Mouse (Mus musculus): ENCODE measurements around the gene Kcng4. TPM values are rescaled to one million over a fixed set of nuclear protein-coding genes. Genes with fewer than 3 reads are reported as not detected.

Gene Kcng4
- total RNA-seq, 2 experiments from 2014 or later, result not detected

Other genes starting within 250 kb of the Kcng4 start
- gene Mlycd, start 240.8 kb downstream of the Kcng4 start, total RNA-seq (2015; ENCODE audit: low replicate concordance), result 2.7 TPM in 1 of 2 replicates, not detected in the other
- 1.3 and 1.8 TPM in 2 replicates for gene Mlycd, start 240.8 kb downstream of the Kcng4 start, total RNA-seq (2017; ENCODE audit: low replicate concordance)
- gene Osgin1, start 201.6 kb downstream of the Kcng4 start, total RNA-seq (2015; ENCODE audit: low replicate concordance), result 1.7 TPM in 2 replicates
- 0.70 and 0.94 TPM in 2 replicates for gene Osgin1, start 201.6 kb downstream of the Kcng4 start, total RNA-seq (2017; ENCODE audit: low replicate concordance)
- gene Necab2, start 189.0 kb downstream of the Kcng4 start, total RNA-seq (2015; ENCODE audit: low replicate concordance), result not detected in 2 replicates
- not detected in 2 replicates for gene Necab2, start 189.0 kb downstream of the Kcng4 start, total RNA-seq (2017; ENCODE audit: low replicate concordance)
- gene Slc38a8, start 134.0 kb downstream of the Kcng4 start, total RNA-seq (2015; ENCODE audit: low replicate concordance), result not detected in 2 replicates
- not detected in 2 replicates for gene Slc38a8, start 134.0 kb downstream of the Kcng4 start, total RNA-seq (2017; ENCODE audit: low replicate concordance)
- gene Mbtps1, start 76.9 kb downstream of the Kcng4 start, total RNA-seq (2015; ENCODE audit: low replicate concordance), result 36.1 and 41.0 TPM in 2 replicates
- 43.0 and 68.2 TPM in 2 replicates for gene Mbtps1, start 76.9 kb downstream of the Kcng4 start, total RNA-seq (2017; ENCODE audit: low replicate concordance)
- gene Hsdl1, start 60.5 kb downstream of the Kcng4 start, total RNA-seq (2015; ENCODE audit: low replicate concordance), result 2.3 and 7.9 TPM in 2 replicates
- gene Hsdl1, start 60.5 kb downstream of the Kcng4 start, total RNA-seq (2017; ENCODE audit: low replicate concordance), result 9.9 and 12.0 TPM in 2 replicates
- gene Dnaaf1, start 60.4 kb downstream of the Kcng4 start, total RNA-seq (2015; ENCODE audit: low replicate concordance), result not detected in 2 replicates
- not detected in 2 replicates for gene Dnaaf1, start 60.4 kb downstream of the Kcng4 start, total RNA-seq (2017; ENCODE audit: low replicate concordance)
- gene Taf1c, start 30.5 kb downstream of the Kcng4 start, total RNA-seq (2015; ENCODE audit: low replicate concordance), result 2.5 and 8.3 TPM in 2 replicates
- gene Taf1c, start 30.5 kb downstream of the Kcng4 start, total RNA-seq (2017; ENCODE audit: low replicate concordance), result 2.5 and 3.7 TPM in 2 replicates
- gene Adad2, start 22.9 kb downstream of the Kcng4 start, total RNA-seq (2015; ENCODE audit: low replicate concordance), result not detected in 2 replicates
- not detected in 2 replicates for gene Adad2, start 22.9 kb downstream of the Kcng4 start, total RNA-seq (2017; ENCODE audit: low replicate concordance)
- gene Wfdc1, start 30.7 kb upstream of the Kcng4 start, total RNA-seq (2015; ENCODE audit: low replicate concordance), result not detected in 2 replicates
- not detected in 2 replicates for gene Wfdc1, start 30.7 kb upstream of the Kcng4 start, total RNA-seq (2017; ENCODE audit: low replicate concordance)
- gene Atp2c2, start 64.3 kb upstream of the Kcng4 start, total RNA-seq (2015; ENCODE audit: low replicate concordance), result not detected in 2 replicates
- not detected in 2 replicates for gene Atp2c2, start 64.3 kb upstream of the Kcng4 start, total RNA-seq (2017; ENCODE audit: low replicate concordance)
- gene Tldc1, start 142.7 kb upstream of the Kcng4 start, total RNA-seq (2015; ENCODE audit: low replicate concordance), result 0.42 and 1.3 TPM in 2 replicates
- 1.4 TPM in 1 of 2 replicates, not detected in the other for gene Tldc1, start 142.7 kb upstream of the Kcng4 start, total RNA-seq (2017; ENCODE audit: low replicate concordance)
- gene Cotl1, start 204.9 kb upstream of the Kcng4 start, total RNA-seq (2015; ENCODE audit: low replicate concordance), result 95.5 and 123 TPM in 2 replicates
- 51.2 and 98.1 TPM in 2 replicates for gene Cotl1, start 204.9 kb upstream of the Kcng4 start, total RNA-seq (2017; ENCODE audit: low replicate concordance)
- gene Klhl36, start 226.6 kb upstream of the Kcng4 start, total RNA-seq (2015; ENCODE audit: low replicate concordance), result 2.3 and 2.5 TPM in 2 replicates
- gene Klhl36, start 226.6 kb upstream of the Kcng4 start, total RNA-seq (2017; ENCODE audit: low replicate concordance), result 1.6 and 5.2 TPM in 2 replicates

All from erythroblast, adult 5-6 weeks (primary cell).